Mouse (Mus musculus): ENCODE data around the gene Sez6l2. TPM values are rescaled to one million over a fixed set of nuclear protein-coding genes. Genes with fewer than 3 reads are reported as not detected.

The Sez6l2 gene
- total RNA-seq, 2 experiments from 2014 or later = 421 to 427 TPM

GRCm38 (mm10) chr7:126984667-126985444 lies 34.5 kb downstream of the Sez6l2 start:
- no peak; the same call in 1 of the 2 replicates for TF ChIP-seq CTCF (IDR thresholded peaks at IDR 0.05)
- peak in 1 of 2 experiments; percentile 49 for DNase-seq (ENCODE audit: extremely low spot score in 1 of 2, low spot score in 2 of 2)
- peak overlapping the region; percentile 45 for H3K27ac ChIP-seq
- H3K4me3 ChIP-seq = no peak overlapping the region
- intact Hi-C loops (cut with DNase I) = loop anchor here (1.0 kb wide), 2 partner anchors 23 to 127 kb away; no protein-coding TSS in a partner anchor

GRCm38 (mm10) chr7:126986319-126986718 lies 36.0 kb downstream of the Sez6l2 start:
- intact Hi-C loops (cut with DNase I) = loop anchor here (1.0 kb wide), 1 partner anchor 121 kb away; no protein-coding TSS in a partner anchor
- H3K4me3 ChIP-seq = no peak overlapping the region
- H3K27ac ChIP-seq = peak overlapping the region; percentile 45
- peak in 1 of 2 experiments; percentile 52 for DNase-seq (ENCODE audit: extremely low spot score in 1 of 2, low spot score in 2 of 2)
- TF ChIP-seq CTCF (IDR thresholded peaks at IDR 0.05) = peak; percentile 64

GRCm38 (mm10) chr7:126988816-126989215 lies 38.5 kb downstream of the Sez6l2 start:
- intact Hi-C loops (cut with DNase I) = no loop called here

GRCm38 (mm10) chr7:126996449-126996848 lies 46.1 kb downstream of the Sez6l2 start:
- H3K4me3 ChIP-seq = no peak overlapping the region
- peak; percentile 18; the same call in 1 of the 2 replicates for TF ChIP-seq CTCF (IDR thresholded peaks at IDR 0.05)
- no peak for DNase-seq (ENCODE audit: extremely low spot score in 1 of 2, low spot score in 2 of 2)
- intact Hi-C loops (cut with DNase I) = no loop called here
- H3K27ac ChIP-seq = no peak overlapping the region

More at GRCm38 (mm10) chr7:126988816-126989215, 38.5 kb downstream of the Sez6l2 start:
- no peak for DNase-seq (ENCODE audit: extremely low spot score in 1 of 2, low spot score in 2 of 2)
- Histone ChIP-seq H3K4me3 (no peak overlapping the region), H3K27ac (no peak overlapping the region)
- TF ChIP-seq CTCF (IDR thresholded peaks at IDR 0.05) = no peak

DNA sequence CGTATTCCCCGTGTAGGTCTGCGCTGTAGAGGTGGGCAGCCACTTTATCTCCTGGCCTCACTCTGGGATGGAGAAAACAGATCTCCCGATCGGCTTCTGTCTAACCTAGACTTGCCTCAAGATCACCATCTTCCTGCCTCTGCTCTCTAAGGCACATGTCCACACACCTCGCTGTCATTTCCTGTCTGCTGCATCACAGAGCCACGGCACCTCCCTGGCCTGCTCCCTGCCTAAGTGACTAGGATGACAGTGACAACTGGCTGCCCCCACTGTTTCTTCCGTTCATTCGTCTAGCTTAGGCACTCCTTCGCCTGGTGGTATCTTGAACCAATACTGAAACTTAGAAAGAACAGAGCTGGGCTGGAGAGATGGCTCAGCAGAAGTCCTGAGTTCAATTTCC lies 49.2 kb downstream of the Sez6l2 start:
- TF ChIP-seq CTCF (IDR thresholded peaks at IDR 0.05) = no peak
- no peak overlapping the region for H3K4me3 ChIP-seq
- DNase-seq (ENCODE audit: extremely low spot score in 1 of 2, low spot score in 2 of 2) = no peak
- H3K27ac ChIP-seq = no peak overlapping the region
- intact Hi-C loops (cut with DNase I) = no loop called here

- intact Hi-C loops (cut with DNase I) = no loop called here
Measured at GRCm38 (mm10) chr7:127003620-127004019, 53.3 kb downstream of the Sez6l2 start.

DNA sequence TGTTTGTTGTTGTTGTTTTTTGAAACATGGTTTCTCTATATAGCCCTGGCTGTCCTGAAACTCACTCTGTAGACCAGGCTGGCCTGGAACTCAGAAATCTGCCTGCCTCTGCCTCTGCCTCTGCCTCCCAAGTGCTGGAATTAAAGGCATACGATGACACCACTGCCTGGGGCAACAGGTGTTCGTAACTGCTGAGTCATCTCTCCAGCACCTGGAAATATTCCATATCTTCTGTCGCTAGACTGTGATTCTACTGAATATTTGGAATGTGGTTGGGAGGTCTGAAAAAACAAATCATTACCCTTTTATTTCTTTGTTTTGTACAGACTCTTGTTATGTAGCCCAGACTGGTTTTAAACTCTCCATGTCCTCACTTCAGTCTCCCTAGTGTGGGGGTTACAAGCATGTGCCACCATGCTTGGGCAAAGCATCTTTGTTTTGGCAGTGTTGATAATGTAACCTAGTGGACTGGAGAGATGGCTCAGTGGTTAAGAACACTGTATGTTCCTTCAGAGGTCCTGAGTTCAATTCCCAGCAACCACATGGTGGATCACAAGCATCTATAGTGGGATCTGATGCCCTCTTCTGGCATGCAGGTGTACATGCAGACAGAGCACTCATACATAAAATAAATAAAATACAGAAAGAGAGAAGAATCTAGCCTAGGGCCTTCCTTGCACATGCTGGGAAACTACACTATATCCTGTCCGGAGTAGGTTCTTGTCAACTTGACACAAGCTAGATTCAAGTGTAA lies 53.9 kb downstream of the Sez6l2 start:
- peak; percentile 15; the same call in 1 of the 2 replicates for TF ChIP-seq CTCF (IDR thresholded peaks at IDR 0.05)
- Histone ChIP-seq H3K4me3 (no peak overlapping the region), H3K27ac (no peak overlapping the region)
- DNase-seq (ENCODE audit: extremely low spot score in 1 of 2, low spot score in 2 of 2) = no peak
- intact Hi-C loops (cut with DNase I) = no loop called here

More at GRCm38 (mm10) chr7:127003620-127004019, 53.3 kb downstream of the Sez6l2 start:
- DNase-seq (ENCODE audit: extremely low spot score in 1 of 2, low spot score in 2 of 2) = no peak
- TF ChIP-seq CTCF (IDR thresholded peaks at IDR 0.05) = no peak
- Histone ChIP-seq H3K4me3 (no peak overlapping the region), H3K27ac (no peak overlapping the region)

DNA sequence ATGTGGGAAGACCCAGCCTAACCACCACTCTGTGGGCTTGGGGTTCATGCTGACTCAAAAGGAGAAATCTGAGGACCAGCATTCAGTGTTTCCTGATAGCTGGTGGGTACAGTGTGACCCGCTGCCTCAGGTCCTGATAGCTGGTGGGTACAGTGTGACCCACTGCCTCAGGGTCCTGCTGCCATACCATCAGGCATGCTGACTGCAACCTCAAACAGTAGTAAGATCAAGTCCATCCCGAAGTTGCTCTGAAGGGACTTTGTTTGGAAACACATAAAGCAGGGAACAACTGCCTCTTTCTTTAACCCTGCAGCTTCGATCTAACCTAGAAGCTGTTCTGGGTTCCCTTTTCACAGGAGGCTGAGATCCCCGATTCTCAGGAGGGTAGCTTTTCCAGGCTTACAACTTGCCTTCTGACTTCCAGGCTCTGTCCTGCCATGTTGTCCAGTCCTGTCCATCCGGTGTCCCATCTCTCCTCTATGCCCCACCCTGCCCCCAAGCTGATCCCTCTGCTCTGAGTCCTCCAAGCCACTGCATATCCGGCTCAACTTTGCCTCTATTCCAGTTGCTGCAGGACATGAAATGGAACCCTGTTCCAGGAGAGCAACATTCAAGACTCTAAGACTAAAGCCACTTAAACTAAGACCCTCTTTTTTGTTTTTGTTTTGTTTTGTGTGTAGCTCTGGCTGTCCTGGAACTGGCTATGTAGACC lies 57.1 kb downstream of the Sez6l2 start:
- intact Hi-C loops (cut with DNase I) = loop anchor here (1.0 kb wide), 1 partner anchor 22 kb away; no protein-coding TSS in a partner anchor
- Histone ChIP-seq H3K27ac (peak overlapping the region; percentile 86), H3K4me3 (no peak overlapping the region)
- no peak for TF ChIP-seq CTCF (IDR thresholded peaks at IDR 0.05)
- no peak for DNase-seq (ENCODE audit: extremely low spot score in 1 of 2, low spot score in 2 of 2)

DNA sequence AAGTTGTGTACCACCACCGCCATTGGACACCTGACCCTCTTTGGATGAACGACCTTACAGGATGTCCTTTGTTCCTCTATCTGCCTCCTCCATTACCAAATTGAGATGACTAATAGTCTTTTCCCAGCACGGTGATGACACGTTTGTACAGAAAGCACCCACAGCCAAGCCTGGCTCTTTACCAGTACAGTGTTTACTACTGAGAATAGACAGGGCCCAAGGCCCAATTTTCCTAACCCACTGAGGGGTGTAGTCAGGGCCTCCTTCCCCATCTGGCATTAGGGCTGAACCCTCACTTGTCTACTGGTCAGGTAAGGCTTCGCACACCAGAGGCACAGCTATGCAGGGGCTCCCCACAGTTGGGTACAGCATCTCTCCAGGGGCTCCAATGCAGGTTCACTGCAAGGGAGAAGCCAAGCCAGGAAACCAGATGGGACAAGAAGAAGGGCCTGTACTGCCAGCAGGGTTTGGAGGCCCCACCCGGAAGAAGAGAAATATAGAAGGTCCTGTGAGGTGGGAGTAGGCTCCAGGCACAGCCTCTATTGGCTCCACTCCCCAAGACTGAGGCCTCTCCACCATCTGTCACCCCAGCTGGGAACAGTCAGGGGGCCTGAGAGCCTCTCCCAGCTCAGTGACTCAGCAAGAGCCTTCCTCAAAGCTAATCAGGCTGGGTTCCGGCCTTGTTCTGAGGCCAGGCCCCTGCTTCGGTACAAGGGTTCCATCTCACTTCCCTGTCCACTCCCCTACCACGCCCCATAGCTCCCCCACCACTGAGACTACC lies 58.1 kb downstream of the Sez6l2 start:
- Histone ChIP-seq H3K27ac (peak overlapping the region; percentile 86), H3K4me3 (no peak overlapping the region)
- no peak for TF ChIP-seq CTCF (IDR thresholded peaks at IDR 0.05)
- peak; percentile 45 to 83 for DNase-seq (ENCODE audit: extremely low spot score in 1 of 2, low spot score in 2 of 2)
- intact Hi-C loops (cut with DNase I) = loop anchor here (1.0 kb wide), 1 partner anchor 23 kb away; no protein-coding TSS in a partner anchor

GRCm38 (mm10) chr7:127009307-127010085 lies 59.1 kb downstream of the Sez6l2 start:
- TF ChIP-seq CTCF (IDR thresholded peaks at IDR 0.05) = no peak
- peak overlapping the region; percentile 86 for H3K27ac ChIP-seq
- intact Hi-C loops (cut with DNase I) = no loop called here
- H3K4me3 ChIP-seq = no peak overlapping the region
- no peak for DNase-seq (ENCODE audit: extremely low spot score in 1 of 2, low spot score in 2 of 2)

Measured in left cerebral cortex, adult 2 months (tissue).